Mouse (Mus musculus) hindbrain, embryonic 15.5 days (tissue): ENCODE data around the gene Fem1a. TPM values are rescaled to one million over a fixed set of nuclear protein-coding genes. Genes with fewer than 3 reads are reported as not detected.
A peak's percentile ranks its signal among the peaks of the same experiment; 100 is the strongest.

Source experiments
- ATAC-seq: fragments of 200-750 bp; cut with Nextera tagmentation; 2 replicates; pipeline ENCODE4 v1.8.0; 2017; ENCODE audit warnings: low read depth, moderate number of reproducible peaks, moderate TSS enrichment; ENCODE audit not compliant: low FRiP score
- H3K27ac ChIP-seq: fragments of 300-500 bp; sonication (generic); replicated peaks from 2 replicates; pipeline ENCODE4 v1.5.1; 2015; ENCODE audit warnings: mild to moderate bottlenecking, inconsistent platforms
- H3K27me3 ChIP-seq: fragments of 300-500 bp; sonication (generic); 2 replicates; pipeline ENCODE4 v1.6.1; 2015; ENCODE audit warnings: control low read depth, inconsistent platforms
- H3K36me3 ChIP-seq: fragments of 300-500 bp; sonication (generic); 2 replicates; pipeline ENCODE4 v1.6.1; 2015; ENCODE audit warnings: control low read depth, inconsistent platforms
- H3K4me1 ChIP-seq: fragments of 300-500 bp; sonication (generic); replicated peaks from 2 replicates; pipeline ENCODE4 v1.6.1; 2015; ENCODE audit warnings: control low read depth, inconsistent platforms
- H3K4me2 ChIP-seq: fragments of 300-500 bp; sonication (generic); 2 replicates; pipeline ENCODE4 v1.6.1; 2015; ENCODE audit warnings: moderate library complexity, mild to moderate bottlenecking, inconsistent platforms
- H3K4me3 ChIP-seq: fragments of 300-500 bp; sonication (generic); 2 replicates; pipeline ENCODE4 v1.5.1; 2015; ENCODE audit warnings: mild to moderate bottlenecking, inconsistent platforms
- H3K9ac ChIP-seq: fragments of 300-500 bp; sonication (generic); 2 replicates; pipeline ENCODE4 v1.6.1; 2015; ENCODE audit warnings: inconsistent platforms
- H3K9me3 ChIP-seq: fragments of 300-500 bp; sonication (generic); 2 replicates; pipeline ENCODE4 v1.6.1; 2016; ENCODE audit warnings: control low read depth, inconsistent platforms
- WGBS: fragments of 180-500 bp; shearing (Covaris S2); methylation state at CpG from one replicate; pipeline ENCODE4 v1.1.7; 2015; 5-methylcytosine and 5-hydroxymethylcytosine counted together
- polyA plus RNA-seq: library from polyadenylated mRNA; unstranded; fragments of >200 nt; fragmentation: Nextera tagmentation; extraction: Ambion mirVana; gene quantifications from 2 replicates; pipeline ENCODE4 v1.2.1, GENCODE M21; 2015

Gene Fem1a
- polyA plus RNA-seq, 1 experiment from 2014 or later, result 18.8 TPM

GRCm38 (mm10) chr17:56271609-56272253, 15.1 kb downstream of the Fem1a start:
- Histone ChIP-seq H3K4me1 (peaks cover 21% of the 10 kb centered on the region), H3K27me3 (no peaks in the 10 kb centered on the region), H3K4me3 (no peak overlapping the region), H3K27ac (no peak overlapping the region), H3K9me3 (no peaks in the 10 kb centered on the region), H3K9ac (no peak overlapping the region), H3K36me3 (no peaks in the 10 kb centered on the region), H3K4me2 (no peak overlapping the region)
- 89% methylated on average over 12 of the region's 12 CpGs for WGBS
- ATAC-seq, result no peak

GRCm38 (mm10) chr17:56272644-56273043, 16.0 kb downstream of the Fem1a start:
- Histone ChIP-seq H3K27ac (no peak overlapping the region), H3K4me3 (no peak overlapping the region), H3K9me3 (no peaks in the 10 kb centered on the region), H3K4me1 (peaks cover 29% of the 10 kb centered on the region), H3K36me3 (no peaks in the 10 kb centered on the region), H3K4me2 (no peak overlapping the region), H3K9ac (no peak overlapping the region), H3K27me3 (no peaks in the 10 kb centered on the region)
- WGBS, result 91% methylated on average over 3 of the region's 3 CpGs
- ATAC-seq, result no peak

- Histone ChIP-seq H3K27ac (no peak overlapping the region), H3K27me3 (no peaks in the 10 kb centered on the region), H3K9ac (no peak overlapping the region), H3K4me3 (no peak overlapping the region), H3K4me1 (peaks cover 25% of the 10 kb centered on the region), H3K9me3 (no peaks in the 10 kb centered on the region), H3K4me2 (no peak overlapping the region), H3K36me3 (no peaks in the 10 kb centered on the region)
- ATAC-seq, result no peak
- WGBS, result 88% methylated on average over 7 of the region's 7 CpGs
Observed at GRCm38 (mm10) chr17:56273482-56273881, 16.9 kb downstream of the Fem1a start.

GRCm38 (mm10) chr17:56273986-56274385, 17.4 kb downstream of the Fem1a start:
- Histone ChIP-seq H3K36me3 (no peaks in the 10 kb centered on the region), H3K4me2 (no peak overlapping the region), H3K27me3 (no peaks in the 10 kb centered on the region), H3K4me3 (no peak overlapping the region), H3K9me3 (no peaks in the 10 kb centered on the region), H3K27ac (no peak overlapping the region), H3K4me1 (peaks cover 23% of the 10 kb centered on the region), H3K9ac (no peak overlapping the region)
- no peak for ATAC-seq
- WGBS, result 87% methylated on average over 5 of the region's 5 CpGs

GRCm38 (mm10) chr17:56275842-56276480, 19.4 kb downstream of the Fem1a start:
- H3K9me3 ChIP-seq, result no peaks in the 10 kb centered on the region
- H3K36me3 ChIP-seq, result no peaks in the 10 kb centered on the region
- WGBS, result 35% methylated on average over 5 of the region's 5 CpGs
- peak overlapping the region; percentile 78 for H3K4me2 ChIP-seq
- no peaks in the 10 kb centered on the region for H3K27me3 ChIP-seq
- peak; percentile 27; the same call in 1 of the 2 replicates for ATAC-seq
- H3K4me1 ChIP-seq, result peaks cover 17% of the 10 kb centered on the region
- peak overlapping the region; percentile 52 for H3K9ac ChIP-seq
- H3K4me3 ChIP-seq, result peak overlapping the region; percentile 47
- peak overlapping the region; percentile 65; the same call in 1 of the 2 replicates for H3K27ac ChIP-seq

- Histone ChIP-seq H3K4me1 (peaks cover 17% of the 10 kb centered on the region), H3K36me3 (no peaks in the 10 kb centered on the region), H3K4me2 (peak within 1 kb of the TSS; percentile 78), H3K4me3 (peak within 1 kb of the TSS; percentile 47), H3K27ac (peak within 1 kb of the TSS; percentile 66), H3K9me3 (no peaks in the 10 kb centered on the region), H3K27me3 (no peaks in the 10 kb centered on the region), H3K9ac (peak within 1 kb of the TSS; percentile 52)
- 9% methylated on average over 17 of the region's 21 CpGs for WGBS
- peak; percentile 87 for ATAC-seq
Observed at GRCm38 (mm10) chr17:56276643-56277566, 20.3 kb downstream of the Fem1a start, which contains the start of gene Ticam1. Gene Ticam1 (minus strand): TSS chr17:56276786.

GRCm38 (mm10) chr17:56277567-56277893, 20.9 kb downstream of the Fem1a start:
- H3K4me2 ChIP-seq, result peak overlapping the region; percentile 78
- ATAC-seq, result no peak

GRCm38 (mm10) chr17:56278340-56278739, 21.7 kb downstream of the Fem1a start:
- Histone ChIP-seq H3K4me2 (no peak overlapping the region), H3K27me3 (no peaks in the 10 kb centered on the region), H3K4me1 (peaks cover 17% of the 10 kb centered on the region), H3K36me3 (no peaks in the 10 kb centered on the region), H3K4me3 (no peak overlapping the region), H3K27ac (no peak overlapping the region), H3K9ac (no peak overlapping the region), H3K9me3 (no peaks in the 10 kb centered on the region)
- 93% methylated on average over 5 of the region's 5 CpGs for WGBS
- no peak for ATAC-seq

More at GRCm38 (mm10) chr17:56277567-56277893, 20.9 kb downstream of the Fem1a start:
- H3K9me3 ChIP-seq, result no peaks in the 10 kb centered on the region
- 0 out of 2 replicates have a peak overlapping the region, but pooled peaks have one; percentile 17 for H3K9ac ChIP-seq
- no peak overlapping the region for H3K4me3 ChIP-seq
- WGBS, result 52% methylated on average over 2 of the region's 2 CpGs
- H3K4me1 ChIP-seq, result peaks cover 17% of the 10 kb centered on the region
- H3K27me3 ChIP-seq, result no peaks in the 10 kb centered on the region
- H3K27ac ChIP-seq, result peak overlapping the region; percentile 66; the same call in 1 of the 2 replicates
- H3K36me3 ChIP-seq, result no peaks in the 10 kb centered on the region

- Histone ChIP-seq H3K27ac (no peak overlapping the region), H3K4me1 (peaks cover 17% of the 10 kb centered on the region), H3K9ac (no peak overlapping the region), H3K27me3 (no peaks in the 10 kb centered on the region), H3K4me3 (no peak overlapping the region), H3K36me3 (no peaks in the 10 kb centered on the region), H3K4me2 (no peak overlapping the region), H3K9me3 (no peaks in the 10 kb centered on the region)
- WGBS, result 92% methylated on average over 12 of the region's 12 CpGs
- no peak for ATAC-seq
Observed at GRCm38 (mm10) chr17:56279481-56280155, 23.0 kb downstream of the Fem1a start.

- 93% methylated on average over 12 of the region's 12 CpGs for WGBS
- no peak for ATAC-seq
Observed at GRCm38 (mm10) chr17:56281193-56281592, 24.6 kb downstream of the Fem1a start.

GRCm38 (mm10) chr17:56282802-56283201, 26.2 kb downstream of the Fem1a start:
- Histone ChIP-seq H3K36me3 (no peaks in the 10 kb centered on the region), H3K4me2 (no peak overlapping the region), H3K4me1 (no peaks in the 10 kb centered on the region), H3K9me3 (no peaks in the 10 kb centered on the region), H3K9ac (no peak overlapping the region), H3K27ac (peak overlapping the region; percentile 49; the same call in 1 of the 2 replicates), H3K27me3 (no peaks in the 10 kb centered on the region), H3K4me3 (no peak overlapping the region)
- no peak for ATAC-seq
- WGBS, result 83% methylated on average over 4 of the region's 4 CpGs

More at GRCm38 (mm10) chr17:56281193-56281592, 24.6 kb downstream of the Fem1a start:
- Histone ChIP-seq H3K9me3 (no peaks in the 10 kb centered on the region), H3K9ac (no peak overlapping the region), H3K27me3 (no peaks in the 10 kb centered on the region), H3K36me3 (no peaks in the 10 kb centered on the region), H3K4me3 (no peak overlapping the region), H3K4me1 (peaks cover 14% of the 10 kb centered on the region), H3K4me2 (no peak overlapping the region), H3K27ac (no peak overlapping the region)
